Mouse (Mus musculus) megakaryocyte, embryonic 14.5 days (primary cell): Measurements from ENCODE around the gene Ttll9.

Experiments used
- FLI1 ChIP-seq: IDR thresholded peaks from 2 replicates; pipeline ENCODE4 v1.6.1; 2012; ENCODE audit warnings: low read length, inconsistent platforms, mixed read lengths
- GATA1 ChIP-seq: IDR thresholded peaks from 3 replicates; pipeline ENCODE4 v1.6.1; 2012; ENCODE audit warnings: mixed read lengths, low read length, inconsistent platforms, borderline replicate concordance

- TF ChIP-seq GATA1 (no peak), FLI1 (no peak)
Observed at GRCm38 (mm10) chr2:152962091-152962793, at the start of gene Ttll9.
